Mouse (Mus musculus): ENCODE data around the gene Tmem127. TPM values are rescaled to one million over a fixed set of nuclear protein-coding genes. Genes with fewer than 3 reads are reported as not detected.

Gene Tmem127
- polyA plus RNA-seq, 1 experiment from 2014 or later = 21.7 TPM

Other genes with a start within 250 kb of the Tmem127 start
- gene Ap4e1, start 239.2 kb upstream of the Tmem127 start, polyA plus RNA-seq (2014; fragmentation: Nextera tagmentation; extraction: Ambion mirVana) = 11.1 and 11.3 TPM in 2 replicates
- 23.5 and 24.1 TPM in 2 replicates for gene Blvra, start 177.2 kb upstream of the Tmem127 start, polyA plus RNA-seq (2014; fragmentation: Nextera tagmentation; extraction: Ambion mirVana)
- 86.8 and 95.2 TPM in 2 replicates for gene Ncaph, start 114.0 kb upstream of the Tmem127 start, polyA plus RNA-seq (2014; fragmentation: Nextera tagmentation; extraction: Ambion mirVana)
- 12.7 and 16.8 TPM in 2 replicates for gene Itpripl1, start 104.5 kb upstream of the Tmem127 start, polyA plus RNA-seq (2014; fragmentation: Nextera tagmentation; extraction: Ambion mirVana)
- gene 1810024B03Rik, start 39.6 kb upstream of the Tmem127 start, polyA plus RNA-seq (2014; fragmentation: Nextera tagmentation; extraction: Ambion mirVana) = 2.7 and 3.0 TPM in 2 replicates
- 91.6 and 93.3 TPM in 2 replicates for gene Snrnp200, start 39.5 kb upstream of the Tmem127 start, polyA plus RNA-seq (2014; fragmentation: Nextera tagmentation; extraction: Ambion mirVana)
- 57.9 and 63.5 TPM in 2 replicates for gene Ciao1, start 92 bp upstream of the Tmem127 start, polyA plus RNA-seq (2014; fragmentation: Nextera tagmentation; extraction: Ambion mirVana)
- gene Stard7, start 22.3 kb downstream of the Tmem127 start, polyA plus RNA-seq (2014; fragmentation: Nextera tagmentation; extraction: Ambion mirVana) = 79.5 and 79.9 TPM in 2 replicates
- 4.9 and 5.5 TPM in 2 replicates for gene Dusp2, start 88.3 kb downstream of the Tmem127 start, polyA plus RNA-seq (2014; fragmentation: Nextera tagmentation; extraction: Ambion mirVana)
- not detected in 2 replicates for gene Astl, start 90.7 kb downstream of the Tmem127 start, polyA plus RNA-seq (2014; fragmentation: Nextera tagmentation; extraction: Ambion mirVana)
- gene Adra2b, start 115.3 kb downstream of the Tmem127 start, polyA plus RNA-seq (2014; fragmentation: Nextera tagmentation; extraction: Ambion mirVana) = 2.7 and 3.5 TPM in 2 replicates
- 0.32 TPM in 2 replicates for gene Gpat2, start 177.3 kb downstream of the Tmem127 start, polyA plus RNA-seq (2014; fragmentation: Nextera tagmentation; extraction: Ambion mirVana)
- 25.7 and 27.8 TPM in 2 replicates for gene Fahd2a, start 196.7 kb downstream of the Tmem127 start, polyA plus RNA-seq (2014; fragmentation: Nextera tagmentation; extraction: Ambion mirVana)

Data from hindbrain, embryonic 11.5 days (tissue).